Mouse (Mus musculus): ENCODE measurements around the gene Cela1.

Cela1 gene

GRCm38 (mm10) chr15:100635851-100636645, 51.7 kb downstream of the Cela1 start:
- DNase-seq (ENCODE audit: low read depth, low spot score): peak; percentile 25

- DNase-seq (ENCODE audit: low read depth, low spot score): no peak
Observed at GRCm38 (mm10) chr15:100635239-100635638, 52.5 kb downstream of the Cela1 start.

- no peak for DNase-seq (ENCODE audit: low read depth, low spot score)
Observed at GRCm38 (mm10) chr15:100633341-100633740, 54.4 kb downstream of the Cela1 start.

GRCm38 (mm10) chr15:100632323-100632722, 55.4 kb downstream of the Cela1 start:
- no peak for DNase-seq (ENCODE audit: low read depth, low spot score)

GRCm38 (mm10) chr15:100631454-100632170, 56.1 kb downstream of the Cela1 start:
- no peak for DNase-seq (ENCODE audit: low read depth, low spot score)

GRCm38 (mm10) chr15:100630126-100630525, 57.6 kb downstream of the Cela1 start:
- peak; percentile 53 for DNase-seq (ENCODE audit: low read depth, low spot score)

GRCm38 (mm10) chr15:100628797-100629196, 58.9 kb downstream of the Cela1 start:
- DNase-seq (ENCODE audit: low read depth, low spot score): peak; percentile 29

GRCm38 (mm10) chr15:100627774-100628370, 59.8 kb downstream of the Cela1 start:
- peak; percentile 83 for DNase-seq (ENCODE audit: low read depth, low spot score)

GRCm38 (mm10) chr15:100627287-100627686, 60.4 kb downstream of the Cela1 start:
- DNase-seq (ENCODE audit: low read depth, low spot score): peak; percentile 84

- peak; percentile 19 for DNase-seq (ENCODE audit: low read depth, low spot score)
Observed at GRCm38 (mm10) chr15:100624435-100624834, 63.3 kb downstream of the Cela1 start.

All from ZHBTc4 (cell line).